Mouse (Mus musculus) forebrain, embryonic 10.5 days (tissue): ENCODE measurements around the gene Galntl6. TPM values are rescaled to one million over a fixed set of nuclear protein-coding genes. Genes with fewer than 3 reads are reported as not detected.

ENCODE experiments used
- DNase-seq: peaks from one replicate; pipeline ENCODE4 v3.0.0-alpha.2; 2017; ENCODE audit warnings: low spot score; ENCODE audit errors: extremely low spot score
- H3K27ac ChIP-seq: fragments of 300-500 bp; sonication (generic); 2 replicates; pipeline ENCODE4 v1.5.1; 2016; ENCODE audit warnings: mild to moderate bottlenecking
- H3K27me3 ChIP-seq: fragments of 300-500 bp; sonication (generic); 2 replicates; pipeline ENCODE4 v1.6.1; 2016; ENCODE audit warnings: mild to moderate bottlenecking; ENCODE audit not compliant: poor library complexity, severe bottlenecking
- H3K36me3 ChIP-seq: fragments of 300-500 bp; sonication (generic); replicated peaks from 2 replicates; pipeline ENCODE4 v1.6.1; 2016; ENCODE audit warnings: mild to moderate bottlenecking, moderate library complexity
- H3K4me1 ChIP-seq: fragments of 300-500 bp; sonication (generic); 2 replicates; pipeline ENCODE4 v1.6.1; 2016
- H3K4me3 ChIP-seq: fragments of 300-500 bp; sonication (generic); 2 replicates; pipeline ENCODE4 v1.5.1; 2016; ENCODE audit warnings: mild to moderate bottlenecking, moderate library complexity
- H3K9me3 ChIP-seq: fragments of 300-500 bp; sonication (generic); 2 replicates; pipeline ENCODE4 v1.6.1; 2016; ENCODE audit warnings: mild to moderate bottlenecking, moderate library complexity
- WGBS: fragments of 180-500 bp; shearing (Covaris S2); methylation state at CpG from one replicate; pipeline ENCODE4 v1.1.7; 2016; 5-methylcytosine and 5-hydroxymethylcytosine counted together
- polyA plus RNA-seq: library from polyadenylated mRNA; unstranded; fragments of >200 nt; fragmentation: Nextera tagmentation; extraction: Ambion mirVana; gene quantifications from 2 replicates; pipeline ENCODE4 v1.2.1, GENCODE M21; 2016

Gene Galntl6
- polyA plus RNA-seq, 1 experiment from 2014 or later: 0.07 TPM

DNA sequence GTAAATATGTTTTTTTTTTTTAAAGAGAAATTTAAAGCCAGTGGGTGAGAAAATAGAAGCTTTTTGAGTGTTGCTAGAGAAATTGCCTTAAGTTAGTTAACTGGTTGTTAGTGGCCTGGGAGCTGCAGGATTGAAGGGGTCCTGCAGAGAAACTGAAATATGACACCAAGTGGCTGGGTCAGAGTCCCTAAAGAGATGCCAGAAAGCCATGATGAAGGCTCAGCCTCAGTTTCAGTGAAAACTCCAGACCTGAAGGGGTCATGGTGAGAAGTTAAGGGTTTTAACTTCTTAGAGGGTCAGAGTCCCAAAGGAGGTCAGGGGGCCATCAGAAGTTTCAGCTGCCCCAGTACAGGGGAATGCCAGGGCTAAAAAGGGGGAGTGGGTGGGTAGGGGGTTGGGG, 1155.0 kb downstream of the Galntl6 start:
- no peak overlapping the region for H3K27ac ChIP-seq
- no peak overlapping the region for H3K4me3 ChIP-seq
- DNase-seq: no peak
- no peaks in the 10 kb centered on the region for H3K36me3 ChIP-seq
- no peaks in the 10 kb centered on the region for H3K9me3 ChIP-seq
- H3K27me3 ChIP-seq: peaks cover 6% of the 10 kb centered on the region; the same call in 1 of the 2 replicates
- H3K4me1 ChIP-seq: peaks cover 23% of the 10 kb centered on the region

DNA sequence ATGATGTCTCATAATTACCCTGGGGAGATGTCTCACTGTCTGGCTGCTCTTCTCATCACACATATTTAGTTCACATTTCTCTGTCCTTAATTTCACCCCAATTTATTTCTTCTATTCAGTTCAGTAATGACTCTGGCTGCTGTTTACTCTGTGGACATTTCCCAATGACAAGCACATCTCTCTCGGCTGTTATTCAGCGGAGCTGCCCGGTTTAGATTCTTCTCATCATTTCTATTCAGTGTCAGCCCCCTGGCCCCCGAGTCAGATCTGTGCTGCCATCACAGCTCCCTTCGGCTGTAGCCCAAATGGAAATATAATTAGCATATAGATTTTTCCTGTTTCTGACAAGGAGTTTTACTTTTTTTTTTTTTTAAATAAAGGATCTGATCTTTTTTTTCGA, 1158.4 kb downstream of the Galntl6 start:
- H3K4me3 ChIP-seq: no peak overlapping the region
- no peaks in the 10 kb centered on the region for H3K36me3 ChIP-seq
- H3K4me1 ChIP-seq: peaks cover 23% of the 10 kb centered on the region
- H3K9me3 ChIP-seq: no peaks in the 10 kb centered on the region
- no peaks in the 10 kb centered on the region for H3K27me3 ChIP-seq
- no peak for DNase-seq
- 61% methylated on average over 6 of the region's 6 CpGs for WGBS
- no peak overlapping the region for H3K27ac ChIP-seq

DNA sequence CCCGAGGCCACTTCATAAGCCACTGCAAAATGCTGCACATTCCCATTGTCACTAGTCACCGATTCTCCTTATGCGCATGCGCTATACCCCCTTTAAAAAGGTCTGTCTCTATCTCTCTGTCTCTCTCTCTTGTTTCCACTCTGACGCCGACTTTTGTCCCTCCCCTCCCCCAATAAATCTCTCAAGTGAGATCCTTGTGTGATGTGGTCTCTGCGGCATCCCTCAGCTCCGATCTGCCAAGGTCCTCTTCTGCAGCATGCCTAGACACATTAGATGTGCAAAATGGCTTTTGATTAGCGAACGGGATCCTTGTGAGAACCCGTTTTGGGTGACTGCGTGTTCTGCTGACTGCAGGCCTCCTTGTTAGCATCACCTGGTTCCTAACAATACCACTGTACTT, 1168.8 kb downstream of the Galntl6 start:
- H3K27ac ChIP-seq: no peak overlapping the region
- no peaks in the 10 kb centered on the region for H3K36me3 ChIP-seq
- no peak overlapping the region for H3K4me3 ChIP-seq
- H3K27me3 ChIP-seq: no peaks in the 10 kb centered on the region
- no peak for DNase-seq
- 0 out of 2 replicates have a peak, but pooled peaks cover 4% of the 10 kb centered on the region for H3K4me1 ChIP-seq
- no peaks in the 10 kb centered on the region for H3K9me3 ChIP-seq
- WGBS: 92% methylated on average over 12 of the region's 12 CpGs

DNA sequence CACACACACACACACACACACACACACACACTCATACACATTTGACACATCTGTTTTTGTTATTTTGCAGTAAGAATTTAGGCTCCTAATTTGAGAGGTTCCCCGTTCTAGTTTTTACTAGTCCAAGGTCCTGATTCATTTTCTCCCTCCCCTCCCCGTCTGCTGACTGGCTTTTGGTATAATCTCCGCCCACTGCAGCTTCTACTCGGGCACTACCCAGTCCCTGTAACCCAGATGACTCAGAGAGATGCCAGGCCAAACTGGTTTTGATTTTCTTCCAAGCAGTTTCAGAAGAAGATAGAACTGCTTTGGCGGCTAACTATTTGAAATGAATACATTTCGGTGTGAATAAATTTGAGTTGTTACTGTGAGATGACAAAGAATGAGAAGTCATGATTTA, 1170.5 kb downstream of the Galntl6 start:
- no peaks in the 10 kb centered on the region for H3K27me3 ChIP-seq
- H3K36me3 ChIP-seq: no peaks in the 10 kb centered on the region
- DNase-seq: no peak
- WGBS: 76% methylated on average over 6 of the region's 6 CpGs
- H3K27ac ChIP-seq: no peak overlapping the region
- H3K9me3 ChIP-seq: no peaks in the 10 kb centered on the region
- H3K4me1 ChIP-seq: 0 out of 2 replicates have a peak, but pooled peaks cover 4% of the 10 kb centered on the region
- no peak overlapping the region for H3K4me3 ChIP-seq

DNA sequence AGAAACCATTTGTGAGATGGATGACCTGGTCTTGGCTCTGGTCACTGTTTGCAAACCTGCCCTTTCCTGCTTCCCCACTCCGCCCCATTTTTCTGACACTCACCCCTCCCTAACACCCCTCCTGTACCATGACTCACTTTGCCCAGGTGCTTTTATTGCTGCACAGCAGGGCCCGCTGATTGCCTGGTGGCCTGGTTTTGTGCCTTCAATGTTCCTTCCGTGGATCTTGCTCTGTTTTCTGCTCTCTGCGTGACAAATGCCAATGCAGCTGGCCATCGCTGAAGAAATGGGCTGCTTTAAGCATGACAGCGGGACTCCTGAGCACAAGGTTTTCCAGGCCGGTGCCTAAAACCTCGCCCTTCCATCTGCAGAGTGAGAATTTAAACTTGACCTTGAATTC, 1171.1 kb downstream of the Galntl6 start:
- Histone ChIP-seq H3K36me3 (no peaks in the 10 kb centered on the region), H3K4me1 (0 out of 2 replicates have a peak, but pooled peaks cover 4% of the 10 kb centered on the region), H3K27ac (no peak overlapping the region), H3K27me3 (no peaks in the 10 kb centered on the region), H3K4me3 (no peak overlapping the region), H3K9me3 (no peaks in the 10 kb centered on the region)
- no peak for DNase-seq
- 70% methylated on average over 8 of the region's 8 CpGs for WGBS

DNA sequence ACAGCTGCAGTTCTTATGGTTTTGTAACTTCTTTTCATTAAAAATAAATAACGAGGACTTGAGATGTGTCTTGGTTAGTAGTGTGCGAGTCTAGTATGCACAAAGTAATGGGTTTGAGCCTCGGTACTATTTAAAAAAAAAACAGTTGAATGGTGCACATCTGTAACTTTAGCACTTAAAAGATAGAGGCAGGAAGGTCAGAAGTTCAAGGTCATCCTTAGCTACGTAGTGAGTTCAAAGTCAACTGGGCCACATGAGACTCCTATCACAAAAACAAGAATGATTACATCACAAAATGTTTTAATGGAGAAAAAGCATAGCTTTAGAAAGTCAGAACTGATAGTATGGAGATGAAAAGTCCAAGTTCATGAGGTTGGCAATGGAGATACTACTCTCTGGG, 1175.2 kb downstream of the Galntl6 start:
- Histone ChIP-seq H3K27me3 (no peaks in the 10 kb centered on the region), H3K27ac (no peak overlapping the region), H3K9me3 (no peaks in the 10 kb centered on the region), H3K4me1 (peaks cover 19% of the 10 kb centered on the region), H3K36me3 (no peaks in the 10 kb centered on the region), H3K4me3 (no peak overlapping the region)
- WGBS: 92% methylated on average over 4 of the region's 4 CpGs
- DNase-seq: no peak

DNA sequence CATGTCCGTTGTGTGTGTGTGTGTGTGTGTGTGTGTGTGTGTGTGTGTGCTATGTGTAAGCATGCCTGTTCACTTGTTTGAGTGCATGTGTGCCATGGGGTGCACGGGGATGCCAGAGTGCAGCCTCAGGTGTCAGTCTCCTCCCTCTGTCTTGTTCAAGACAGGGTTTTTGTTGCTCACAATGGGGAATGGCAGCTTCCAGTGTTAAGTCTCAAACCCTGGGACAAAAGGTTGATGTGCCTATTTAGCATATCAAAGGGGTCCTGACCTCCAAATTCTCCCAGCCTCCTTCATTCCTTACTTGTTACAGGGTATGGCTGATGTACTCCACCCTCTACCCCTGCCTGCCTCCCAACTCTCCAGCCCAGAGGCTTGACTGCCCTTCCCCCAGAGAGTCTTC, 1179.6 kb downstream of the Galntl6 start:
- Histone ChIP-seq H3K27me3 (no peaks in the 10 kb centered on the region), H3K9me3 (no peaks in the 10 kb centered on the region), H3K36me3 (no peaks in the 10 kb centered on the region), H3K4me1 (peaks cover 15% of the 10 kb centered on the region), H3K27ac (no peak overlapping the region), H3K4me3 (no peak overlapping the region)
- WGBS: 13% methylated on average over 2 of the region's 2 CpGs
- no peak for DNase-seq

DNA sequence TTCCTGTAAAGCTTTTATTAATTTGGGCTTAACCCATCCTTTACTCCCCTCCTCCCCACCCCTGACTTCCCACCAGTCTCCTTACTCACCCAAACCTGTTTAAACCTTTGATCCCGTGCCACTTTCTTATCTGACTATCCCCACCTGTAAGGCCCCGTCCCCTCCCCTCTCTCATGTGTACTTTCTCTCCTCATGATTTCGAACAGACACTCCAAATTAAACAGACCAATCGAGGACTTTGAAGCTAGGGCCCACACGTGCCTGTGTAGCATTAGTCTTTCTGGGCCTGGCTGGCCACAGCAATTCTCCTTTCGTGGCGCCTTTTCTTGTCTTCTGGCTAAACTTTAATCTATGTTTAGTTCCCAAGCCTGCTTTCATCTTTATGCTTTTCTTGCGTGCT, 1180.8 kb downstream of the Galntl6 start:
- DNase-seq: no peak
- H3K36me3 ChIP-seq: no peaks in the 10 kb centered on the region
- peaks cover 15% of the 10 kb centered on the region for H3K4me1 ChIP-seq
- no peak overlapping the region for H3K27ac ChIP-seq
- 85% methylated on average over 8 of the region's 8 CpGs for WGBS
- no peaks in the 10 kb centered on the region for H3K27me3 ChIP-seq
- H3K9me3 ChIP-seq: no peaks in the 10 kb centered on the region
- no peak overlapping the region for H3K4me3 ChIP-seq

DNA sequence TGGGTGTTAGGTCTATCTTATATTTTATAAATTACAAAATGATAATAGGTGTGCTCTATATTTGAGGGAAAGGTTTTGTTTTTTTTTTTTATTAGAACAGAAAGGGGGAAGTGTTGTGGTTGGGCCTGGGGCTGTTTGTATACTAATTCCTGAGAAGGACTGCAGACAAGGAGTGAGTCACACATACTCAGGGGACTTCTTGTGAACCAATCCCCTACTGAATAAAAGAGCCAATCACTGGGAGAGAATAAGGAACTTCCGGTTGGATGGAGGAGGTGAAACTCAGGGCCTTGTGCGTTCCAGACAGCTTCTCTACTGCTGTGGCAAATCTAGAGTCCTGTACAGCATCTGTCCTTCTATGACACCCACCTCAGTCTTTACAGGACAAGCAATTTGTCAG, 1184.2 kb downstream of the Galntl6 start:
- Histone ChIP-seq H3K9me3 (no peaks in the 10 kb centered on the region), H3K4me1 (peaks cover 9% of the 10 kb centered on the region), H3K27me3 (no peaks in the 10 kb centered on the region), H3K4me3 (no peak overlapping the region), H3K27ac (no peak overlapping the region), H3K36me3 (no peaks in the 10 kb centered on the region)
- no peak for DNase-seq
- 72% methylated on average over 2 of the region's 2 CpGs for WGBS

DNA sequence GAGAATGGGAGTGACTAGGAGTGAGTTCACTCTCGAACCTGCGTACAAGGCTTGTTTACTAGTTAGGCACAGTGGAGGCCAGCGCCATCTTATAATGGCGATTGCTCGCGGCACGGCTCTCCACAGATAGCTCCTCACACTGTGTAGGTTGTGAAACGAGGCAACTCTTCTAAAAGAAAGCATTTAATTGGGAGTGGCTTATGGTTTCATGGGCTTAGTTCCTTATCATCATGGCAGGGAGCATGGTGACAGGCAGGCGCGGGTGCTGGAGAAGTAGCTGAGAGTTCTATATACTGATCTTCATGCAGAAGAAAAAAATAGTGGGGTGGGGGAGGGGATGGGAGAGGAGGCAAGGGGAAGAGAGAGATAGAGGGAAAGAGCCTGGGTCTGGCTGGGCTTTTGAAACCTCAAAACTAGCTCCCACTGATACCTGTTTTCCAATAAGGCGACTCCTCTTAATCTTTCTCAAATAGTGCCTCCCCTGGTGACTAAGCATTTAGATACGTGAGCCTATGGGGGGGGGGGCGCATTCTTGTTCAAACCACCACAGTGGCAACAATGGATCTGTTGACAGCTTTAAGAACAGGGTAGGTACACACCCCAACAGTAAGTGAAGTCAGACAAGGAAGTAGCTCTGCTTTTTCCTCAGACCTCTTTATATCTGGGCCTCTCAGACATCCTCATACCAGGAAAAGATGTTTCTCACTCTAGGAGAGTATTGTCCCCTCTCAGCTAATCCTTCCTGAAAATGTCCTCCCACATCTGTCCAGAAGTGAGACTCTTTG, 1187.4 kb downstream of the Galntl6 start:
- WGBS: 91% methylated on average over 13 of the region's 13 CpGs
- no peak overlapping the region for H3K4me3 ChIP-seq
- DNase-seq: no peak
- H3K4me1 ChIP-seq: no peaks in the 10 kb centered on the region
- no peaks in the 10 kb centered on the region for H3K9me3 ChIP-seq
- no peaks in the 10 kb centered on the region for H3K27me3 ChIP-seq
- no peak overlapping the region for H3K27ac ChIP-seq
- H3K36me3 ChIP-seq: no peaks in the 10 kb centered on the region

Other genes with a start within 250 kb of the Galntl6 start
- gene BC030500, start 885 bp downstream of the Galntl6 start, polyA plus RNA-seq: 0.28 and 0.57 TPM in 2 replicates